Mouse (Mus musculus): ENCODE measurements at regions not wholly inside any gene's neighbourhood (a gene's known extent, or its start where the extent isn't known, plus 50 kb on each side); places are given as distances from the start of the nearest gene placed in this dataset.
A peak's percentile ranks its signal among the peaks of the same experiment; 100 is the strongest.

DNA sequence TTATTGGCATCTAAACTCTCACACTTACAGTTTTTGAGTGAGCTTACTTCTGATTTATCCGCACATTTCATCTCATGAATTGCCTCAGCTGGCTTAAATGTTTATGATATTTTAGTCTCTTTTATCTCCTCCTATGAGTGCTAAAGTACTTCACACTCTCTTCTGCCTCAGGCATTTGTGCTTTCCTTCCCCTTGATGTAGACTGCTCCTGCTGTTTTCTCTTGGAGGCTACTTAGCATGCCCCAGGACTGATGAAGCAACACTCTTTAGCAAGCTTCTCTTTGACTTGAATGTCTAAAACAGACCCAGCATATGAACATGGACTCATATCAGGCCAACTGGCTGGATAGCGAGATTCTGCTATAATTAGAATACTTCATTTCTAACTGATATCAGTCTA, 882.8 kb downstream of the Tecrl start:
- DNase-seq, result no peak
- intact Hi-C loops (cut with DNase I), result no loop called here

DNA sequence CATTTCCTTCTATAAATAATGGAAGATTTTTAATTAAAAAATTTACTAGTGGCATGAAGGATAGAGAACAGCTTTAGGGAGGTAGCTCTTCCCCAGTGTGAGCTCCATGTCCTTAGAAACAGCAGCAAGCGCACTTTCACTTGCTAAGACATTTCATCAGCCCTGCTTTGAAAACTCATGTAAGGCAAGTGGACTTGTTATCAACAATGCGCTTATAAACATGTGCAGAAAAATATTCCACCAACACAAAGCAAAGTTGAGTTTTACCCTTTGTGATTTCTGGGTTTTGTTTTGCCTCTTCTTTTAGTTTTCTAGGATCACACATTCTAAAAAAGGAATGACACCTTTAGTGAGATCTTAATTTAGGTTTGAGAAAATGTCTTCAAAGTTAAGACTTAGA, 890.7 kb downstream of the Tecrl start:
- DNase-seq, result no peak
- intact Hi-C loops (cut with DNase I), result no loop called here

DNA sequence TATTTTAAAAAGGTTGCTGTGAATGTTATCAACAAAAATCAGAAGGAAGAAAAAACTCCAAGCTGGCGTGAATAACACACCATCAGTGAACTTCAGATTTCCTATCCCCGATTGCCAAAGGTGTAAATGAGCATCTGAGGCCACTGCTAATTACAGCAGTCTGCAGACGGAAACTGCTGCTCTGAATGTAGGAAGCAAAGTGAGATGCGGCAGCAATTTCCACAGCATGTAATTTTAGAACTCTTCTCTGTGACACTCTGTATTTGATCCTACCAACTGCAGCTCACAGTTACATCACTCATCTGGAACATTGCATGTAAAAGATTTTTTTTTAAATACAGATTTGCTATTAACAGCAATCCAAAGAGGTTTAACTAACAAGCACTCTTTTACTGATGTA, 913.7 kb downstream of the Tecrl start:
- intact Hi-C loops (cut with DNase I), result no loop called here
- no peak for DNase-seq

- intact Hi-C loops (cut with DNase I), result no loop called here
- DNase-seq, result no peak
These were observed 914.9 kb downstream of the Tecrl start for GRCm38 (mm10) chr5:82440126-82440525.

- intact Hi-C loops (cut with DNase I), result no loop called here
- DNase-seq, result no peak
These were observed 934.6 kb downstream of the Tecrl start for GRCm38 (mm10) chr5:82420396-82420795.

DNA sequence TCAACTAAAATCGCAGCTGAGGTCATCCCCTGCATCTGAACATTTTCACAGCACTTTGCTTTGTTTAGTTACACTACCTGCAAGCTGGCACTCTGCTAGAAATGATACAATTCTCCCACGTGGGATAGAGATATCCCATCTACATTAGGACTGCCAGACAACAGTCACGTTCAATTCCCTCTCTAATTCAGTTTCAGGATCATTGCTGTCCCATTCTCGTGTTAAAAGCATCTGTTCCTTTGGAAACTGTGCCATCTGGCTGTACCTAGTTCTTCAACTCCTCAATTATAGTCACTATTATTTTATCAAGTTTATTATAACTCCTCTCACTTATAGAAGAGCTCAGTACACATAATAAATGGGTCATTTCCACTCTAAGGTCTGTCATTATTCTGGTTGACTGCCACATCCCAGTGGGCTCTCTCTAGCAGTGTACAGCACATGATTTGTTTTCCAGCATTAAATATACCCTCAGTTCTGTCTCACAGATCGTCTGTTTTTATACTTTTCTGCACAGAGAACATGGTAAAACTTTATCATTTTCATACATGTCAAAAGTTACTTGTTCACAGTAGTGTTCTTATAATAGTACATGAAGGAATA, 958.3 kb downstream of the Tecrl start:
- intact Hi-C loops (cut with DNase I), result no loop called here
- DNase-seq, result no peak

DNA sequence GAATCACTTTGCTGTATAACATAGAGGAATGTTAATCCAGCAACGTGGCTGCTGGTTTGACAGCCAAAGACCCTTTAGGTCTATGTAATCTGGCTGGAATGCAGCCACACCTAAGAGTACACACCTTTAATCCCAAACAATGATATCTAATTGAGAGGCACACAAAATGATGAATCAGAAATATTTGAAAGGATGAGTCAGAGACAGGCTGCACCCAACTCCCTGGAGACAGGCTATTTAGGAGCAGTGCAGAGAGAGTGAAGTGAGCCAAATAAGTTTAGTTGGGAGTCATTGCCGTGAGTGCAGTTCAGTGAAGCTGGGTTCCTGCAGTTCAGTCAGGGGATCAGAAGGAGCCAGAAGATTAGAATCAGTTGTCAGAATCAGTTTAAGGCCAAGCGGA, 993.4 kb downstream of the Tecrl start:
- intact Hi-C loops (cut with DNase I), result no loop called here
- no peak for DNase-seq

GRCm38 (mm10) chr5:82356336-82356735, 998.7 kb downstream of the Tecrl start:
- no peak for DNase-seq
- intact Hi-C loops (cut with DNase I), result no loop called here

DNA sequence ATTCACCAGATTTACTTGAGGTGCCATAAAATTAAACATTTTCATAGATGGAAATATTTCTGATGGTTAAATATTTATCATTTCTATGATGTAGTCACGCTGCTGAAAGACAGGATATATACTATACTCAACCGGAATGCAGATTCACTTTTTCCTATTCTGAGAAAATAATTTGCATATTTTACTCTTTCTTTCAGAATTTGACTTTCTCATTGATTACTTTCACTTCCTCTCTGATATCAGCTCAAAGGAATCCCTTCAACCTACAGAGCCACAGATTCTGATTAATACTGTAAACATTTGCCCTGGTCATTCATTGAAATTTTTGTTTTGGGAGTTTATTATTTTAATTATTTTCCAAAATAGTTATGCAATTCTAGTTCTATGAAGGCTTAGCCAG, 1003.9 kb downstream of the Tecrl start:
- DNase-seq, result no peak
- intact Hi-C loops (cut with DNase I), result no loop called here

GRCm38 (mm10) chr5:82346672-82347071, 1008.3 kb downstream of the Tecrl start:
- DNase-seq, result peak; percentile 18 to 73
- intact Hi-C loops (cut with DNase I), result loop anchor here (2.0 kb wide), 1 partner anchor 826 kb away; no protein-coding TSS in a partner anchor

DNA sequence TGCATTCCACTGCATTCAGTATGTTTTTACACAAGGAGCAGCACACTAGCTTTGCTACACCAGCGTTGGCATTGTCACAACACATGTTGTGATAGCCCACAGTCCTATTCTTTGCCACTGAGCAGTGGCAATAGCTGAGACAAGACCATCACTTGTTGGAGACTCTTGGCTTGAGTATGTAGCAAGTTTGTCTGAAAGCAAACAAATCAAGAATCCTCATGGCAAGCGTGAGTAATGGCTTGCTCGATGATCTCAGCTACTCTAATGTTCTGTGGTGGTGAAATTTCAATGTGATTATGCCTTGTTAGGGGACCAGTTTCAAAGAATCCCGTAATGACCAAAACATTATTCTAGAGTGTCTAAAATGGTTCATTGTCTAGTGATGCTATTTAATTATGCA, 1030.6 kb downstream of the Tecrl start:
- no peak for DNase-seq
- intact Hi-C loops (cut with DNase I), result no loop called here

GRCm38 (mm10) chr5:82319709-82320333, 1035.2 kb downstream of the Tecrl start:
- DNase-seq, result no peak
- intact Hi-C loops (cut with DNase I), result no loop called here

DNA sequence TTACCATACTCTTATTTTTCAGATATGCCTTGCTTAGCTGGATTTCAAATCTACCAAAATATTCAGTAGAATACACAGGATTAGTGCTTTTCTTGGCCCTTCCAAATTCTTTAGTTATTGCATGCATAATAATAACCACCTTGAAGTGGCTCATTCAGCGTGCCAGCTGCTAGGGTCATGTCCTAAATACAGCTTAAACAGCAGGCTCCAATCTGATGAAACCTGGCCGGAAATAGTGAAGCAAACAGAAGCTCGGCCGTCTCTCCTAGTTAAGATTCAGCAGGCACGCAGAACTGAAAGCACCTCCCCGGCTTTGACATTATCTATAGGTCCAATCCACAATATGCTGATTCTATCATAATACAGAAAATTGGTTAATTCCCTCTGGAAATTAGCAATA, 1042.9 kb downstream of the Tecrl start:
- DNase-seq, result no peak
- intact Hi-C loops (cut with DNase I), result no loop called here

- intact Hi-C loops (cut with DNase I), result no loop called here
- no peak for DNase-seq
These were observed 1066.7 kb downstream of the Tecrl start for GRCm38 (mm10) chr5:82288069-82288845.

GRCm38 (mm10) chr5:82253356-82254104, 1101.5 kb downstream of the Tecrl start:
- intact Hi-C loops (cut with DNase I), result no loop called here

GRCm38 (mm10) chr5:82226329-82226728, 1128.7 kb downstream of the Tecrl start:
- DNase-seq, result no peak
- intact Hi-C loops (cut with DNase I), result no loop called here

More at GRCm38 (mm10) chr5:82253356-82254104, 1101.5 kb downstream of the Tecrl start:
- no peak for DNase-seq

GRCm38 (mm10) chr5:82223622-82224021, 1131.4 kb downstream of the Tecrl start:
- intact Hi-C loops (cut with DNase I), result no loop called here

GRCm38 (mm10) chr5:82203606-82204005, 1151.4 kb downstream of the Tecrl start:
- intact Hi-C loops (cut with DNase I), result no loop called here
- no peak for DNase-seq

More at GRCm38 (mm10) chr5:82223622-82224021, 1131.4 kb downstream of the Tecrl start:
- DNase-seq, result no peak

All from heart, postnatal 14 days (tissue).